25 mouse cellular contexts compared by ENCODE assay signal in the genomic region with DNA sequence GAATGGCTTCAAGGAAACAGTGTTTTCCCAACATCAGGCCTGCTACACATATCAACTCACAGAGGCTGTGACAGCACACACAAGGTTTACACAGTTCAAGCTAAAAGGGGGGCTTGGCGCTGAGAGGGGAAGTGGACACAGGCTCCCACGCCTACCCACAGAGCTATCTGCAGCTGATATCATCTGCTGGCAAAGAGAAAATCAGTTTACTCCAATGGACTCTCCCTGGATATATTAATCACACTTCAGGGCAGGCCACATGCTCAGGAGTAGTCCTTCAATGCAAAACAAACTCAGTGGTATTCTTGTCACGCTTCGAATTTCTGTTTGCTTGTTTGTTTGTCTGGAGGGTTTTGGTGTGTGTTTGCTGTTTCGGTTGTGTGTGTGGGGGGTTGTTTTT.
DNase-seq lines count a peak whose midpoint lies in the region; ATAC-seq and TF ChIP-seq lines count a peak whose summit lies in the region.
"Had no signal": no experiment of that assay in that cellular context is flagged by ENCODE, and none has a peak within 500 bp of the region (broad histone marks: within the 10 kb centered on the region; RNA-seq: fewer than 3 reads in every experiment).

No protein-coding gene starts in this region.

- WGBS in hindbrain, embryonic 13.5 days = 70% methylated on average over 5 of the region's 5 CpGs
- WGBS in hindbrain, embryonic 11.5 days = 71% methylated on average over 5 of the region's 5 CpGs
- 77% methylated on average over 5 of the region's 5 CpGs for WGBS in midbrain, postnatal 0 days
- WGBS in midbrain, embryonic 13.5 days = 81% methylated on average over 5 of the region's 5 CpGs
- 56% methylated on average over 5 of the region's 5 CpGs for WGBS in hindbrain, postnatal 0 days

- H3K36me3 ChIP-seq in hindbrain, embryonic 13.5 days = no peaks in the 10 kb centered on the region
- no peaks in the 10 kb centered on the region for H3K36me3 ChIP-seq in hindbrain, embryonic 11.5 days (ENCODE audit: control insufficient read depth, insufficient read depth, low read length)
- H3K36me3 ChIP-seq in midbrain, postnatal 0 days (ENCODE audit: insufficient read depth, low read length) = no peaks in the 10 kb centered on the region
- H3K36me3 ChIP-seq in midbrain, embryonic 13.5 days = no peaks in the 10 kb centered on the region
- no peaks in the 10 kb centered on the region for H3K36me3 ChIP-seq in hindbrain, postnatal 0 days (ENCODE audit: insufficient read depth, low read length)
- H3K36me3 ChIP-seq: embryonic facial prominence, embryonic 13.5 days; heart, embryonic 12.5 days; limb, embryonic 12.5 days; liver, embryonic 12.5 days had no signal

- ATAC-seq in hindbrain, embryonic 13.5 days (ENCODE audit: low FRiP score) = 0 out of 2 replicates have a peak, but pooled peaks have one; percentile 37
- no peak for ATAC-seq in hindbrain, embryonic 11.5 days (ENCODE audit: low FRiP score)
- ATAC-seq in midbrain, postnatal 0 days (ENCODE audit: low FRiP score) = no peak
- no peak for ATAC-seq in midbrain, embryonic 13.5 days
- ATAC-seq in hindbrain, postnatal 0 days = peak; percentile 61; the same call in 1 of the 2 replicates
- ATAC-seq: forebrain, embryonic 13.5 days; liver, embryonic 12.5 days had no signal

- H3K4me3 ChIP-seq in hindbrain, embryonic 13.5 days = no peak overlapping the region
- no peak overlapping the region for H3K4me3 ChIP-seq in hindbrain, embryonic 11.5 days (ENCODE audit: low read depth, low read length)
- H3K4me3 ChIP-seq in midbrain, postnatal 0 days (ENCODE audit: low read depth, low read length) = no peak overlapping the region
- no peak overlapping the region for H3K4me3 ChIP-seq in midbrain, embryonic 13.5 days (replicated peaks)
- H3K4me3 ChIP-seq in hindbrain, postnatal 0 days (ENCODE audit: low read length) = no peak overlapping the region
- H3K4me3 ChIP-seq: embryonic facial prominence, embryonic 13.5 days; erythroblast, embryonic 14.5 days; forebrain, embryonic 13.5 days; gastrocnemius, adult 2 months; heart, embryonic 12.5 days; limb, embryonic 12.5 days; liver, embryonic 12.5 days; myocyte had no signal

- H3K27ac ChIP-seq in hindbrain, embryonic 13.5 days = peak overlapping the region; percentile 14; the same call in 1 of the 2 replicates
- no peak overlapping the region for H3K27ac ChIP-seq in hindbrain, embryonic 11.5 days (ENCODE audit: low read depth, low read length)
- H3K27ac ChIP-seq in midbrain, postnatal 0 days (ENCODE audit: low read depth, low read length) = no peak overlapping the region
- H3K27ac ChIP-seq in midbrain, embryonic 13.5 days = no peak overlapping the region
- peak overlapping the region; percentile 28; the same call in 1 of the 2 replicates for H3K27ac ChIP-seq in hindbrain, postnatal 0 days
- H3K27ac ChIP-seq: embryonic facial prominence, embryonic 13.5 days; gastrocnemius, adult 2 months; limb, embryonic 12.5 days; liver, embryonic 12.5 days; stomach, postnatal 0 days had no signal

- H3K9me3 ChIP-seq in hindbrain, embryonic 13.5 days = no peaks in the 10 kb centered on the region
- no peaks in the 10 kb centered on the region for H3K9me3 ChIP-seq in hindbrain, embryonic 11.5 days (ENCODE audit: control insufficient read depth, low read length)
- peaks cover 3% of the 10 kb centered on the region; the same call in 1 of the 2 replicates for H3K9me3 ChIP-seq in midbrain, postnatal 0 days (ENCODE audit: low read length)
- H3K9me3 ChIP-seq in midbrain, embryonic 13.5 days = 0 out of 2 replicates have a peak, but pooled peaks cover 3% of the 10 kb centered on the region
- H3K9me3 ChIP-seq in hindbrain, postnatal 0 days (ENCODE audit: low read length) = no peaks in the 10 kb centered on the region
- H3K9me3 ChIP-seq: liver, embryonic 12.5 days had no signal

- peaks cover 12% of the 10 kb centered on the region for H3K4me1 ChIP-seq in hindbrain, embryonic 13.5 days (replicated peaks)
- H3K4me1 ChIP-seq in hindbrain, embryonic 11.5 days (replicated peaks; ENCODE audit: control insufficient read depth, insufficient read depth, low read length) = no peaks in the 10 kb centered on the region
- H3K4me1 ChIP-seq in midbrain, postnatal 0 days (ENCODE audit: insufficient read depth, low read length) = no peaks in the 10 kb centered on the region
- peaks cover 10% of the 10 kb centered on the region for H3K4me1 ChIP-seq in midbrain, embryonic 13.5 days (replicated peaks)
- no peaks in the 10 kb centered on the region for H3K4me1 ChIP-seq in hindbrain, postnatal 0 days (ENCODE audit: insufficient read depth, low read length)
- H3K4me1 ChIP-seq: liver, embryonic 12.5 days had no signal

- H3K9ac ChIP-seq in hindbrain, embryonic 13.5 days = no peak overlapping the region
- H3K9ac ChIP-seq in hindbrain, embryonic 11.5 days (ENCODE audit: low read depth, low read length) = no peak overlapping the region
- H3K9ac ChIP-seq in midbrain, postnatal 0 days (replicated peaks; ENCODE audit: low read length, poor library complexity, severe bottlenecking) = no peak overlapping the region
- H3K9ac ChIP-seq in midbrain, embryonic 13.5 days (replicated peaks) = no peak overlapping the region
- no peak overlapping the region for H3K9ac ChIP-seq in hindbrain, postnatal 0 days (replicated peaks; ENCODE audit: low read length)
- H3K9ac ChIP-seq: embryonic facial prominence, embryonic 13.5 days; forebrain, embryonic 13.5 days; heart, embryonic 12.5 days; limb, embryonic 12.5 days; liver, embryonic 12.5 days; lung, embryonic 14.5 days had no signal

- H3K4me2 ChIP-seq in hindbrain, embryonic 13.5 days = no peak overlapping the region
- H3K4me2 ChIP-seq in hindbrain, embryonic 11.5 days (replicated peaks; ENCODE audit: low read depth, low read length) = no peak overlapping the region
- H3K4me2 ChIP-seq in midbrain, postnatal 0 days (ENCODE audit: low read depth, low read length, poor library complexity, severe bottlenecking) = no peak overlapping the region
- no peak overlapping the region for H3K4me2 ChIP-seq in midbrain, embryonic 13.5 days (replicated peaks)
- no peak overlapping the region for H3K4me2 ChIP-seq in hindbrain, postnatal 0 days (ENCODE audit: low read depth, low read length)
- H3K4me2 ChIP-seq: embryonic facial prominence, embryonic 13.5 days; forebrain, embryonic 13.5 days; heart, embryonic 12.5 days; limb, embryonic 12.5 days; liver, embryonic 12.5 days; lung, embryonic 14.5 days had no signal

- DNase-seq in hindbrain, embryonic 11.5 days (ENCODE audit: low spot score) = no peak
- peak; percentile 57 for DNase-seq in midbrain, postnatal 0 days (ENCODE audit: low spot score)
- DNase-seq in hindbrain, postnatal 0 days (ENCODE audit: low spot score) = peak; percentile 47
- peak; percentile 51 for DNase-seq in lung, postnatal 36 days
- no peak for DNase-seq in adrenal gland, postnatal 25 days
- DNase-seq in layer of hippocampus, adult 18-20 months (ENCODE audit: low spot score in 2 of 2) = no peak
- DNase-seq: cerebellum, adult 18-20 months; cerebellum, postnatal 14 days; gastrocnemius, adult 2 months; heart, postnatal 10 days; kidney, adult 8-10 months; kidney, postnatal 10 days; layer of hippocampus, postnatal 36 days; lung, embryonic 14.5 days; midbrain, embryonic 14.5 days had no signal

- no peak for TF ChIP-seq CTCF in midbrain, postnatal 0 days (IDR thresholded peaks at IDR 0.05)
- TF ChIP-seq CTCF in hindbrain, postnatal 0 days (IDR thresholded peaks at IDR 0.05; ENCODE audit: low read depth) = no peak

- H3K27me3 ChIP-seq in hindbrain, embryonic 13.5 days = no peaks in the 10 kb centered on the region
- no peaks in the 10 kb centered on the region for H3K27me3 ChIP-seq in hindbrain, embryonic 11.5 days (ENCODE audit: control insufficient read depth, insufficient read depth, low read length)
- no peaks in the 10 kb centered on the region for H3K27me3 ChIP-seq in midbrain, postnatal 0 days (ENCODE audit: insufficient read depth, low read length)
- no peaks in the 10 kb centered on the region for H3K27me3 ChIP-seq in midbrain, embryonic 13.5 days
- no peaks in the 10 kb centered on the region for H3K27me3 ChIP-seq in hindbrain, postnatal 0 days (ENCODE audit: insufficient read depth, low read length)
- H3K27me3 ChIP-seq: embryonic facial prominence, embryonic 13.5 days; forebrain, embryonic 13.5 days; heart, embryonic 12.5 days; limb, embryonic 12.5 days; liver, embryonic 12.5 days had no signal

Comparison
In these comparisons a context has a peak if more than half of its experiments do, and no peak if none do; other contexts are left out.
1. ATAC-seq: peak in hindbrain, embryonic 13.5 days (single experiment) and hindbrain, postnatal 0 days (single experiment); none in hindbrain, embryonic 11.5 days (single experiment), midbrain, postnatal 0 days (single experiment) and midbrain, embryonic 13.5 days (single experiment).
2. H3K27ac ChIP-seq: peak in hindbrain, embryonic 13.5 days (single experiment) and hindbrain, postnatal 0 days (single experiment); none in hindbrain, embryonic 11.5 days (single experiment), midbrain, postnatal 0 days (single experiment) and midbrain, embryonic 13.5 days (single experiment).
3. DNase-seq: peak in midbrain, postnatal 0 days (single experiment), hindbrain, postnatal 0 days (single experiment) and lung, postnatal 36 days (single experiment); none in hindbrain, embryonic 11.5 days (single experiment), adrenal gland, postnatal 25 days (single experiment) and layer of hippocampus, adult 18-20 months (0 of 2).